Mouse (Mus musculus) neutrophil, adult 5-6 weeks (primary cell): ENCODE measurements at regions not wholly inside any gene's neighbourhood (a gene's known extent, or its start where the extent isn't known, plus 50 kb on each side); places are given as distances from the start of the nearest gene placed in this dataset.
A peak's percentile ranks its signal among the peaks of the same experiment; 100 is the strongest.

Source experiments
- ATAC-seq: fragments of 151-379, 151-347 bp; 2 replicates; pipeline ENCODE4 v1.8.0; 2017; ENCODE audit warnings: mild to moderate bottlenecking, moderate TSS enrichment; ENCODE audit not compliant: insufficient number of reproducible peaks, poor library complexity, low FRiP score, severe bottlenecking; ENCODE audit errors: extremely low read depth

- ATAC-seq = no peak
Measured at GRCm38 (mm10) chr7:82119866-82120265, 53.8 kb upstream of the Sh3gl3 start.

GRCm38 (mm10) chr7:82121746-82122145 is 51.9 kb upstream of the Sh3gl3 start:
- peak; percentile 44; the same call in 1 of the 2 replicates for ATAC-seq
